Mouse (Mus musculus) liver, embryonic 14.5 days (tissue): ENCODE data around the gene Acss2.

Source experiments
- CTCF ChIP-seq: IDR thresholded peaks from 2 replicates; pipeline ENCODE4 v1.5.1; 2016; ENCODE audit warnings: antibody characterized with exemption, low read depth, control low read depth
- EP300 ChIP-seq: IDR thresholded peaks from 2 replicates; pipeline ENCODE4 v1.6.1; 2016; ENCODE audit warnings: antibody characterized with exemption, low read depth

GRCm38 (mm10) chr2:155630153-155630552 is 112.4 kb downstream of the Acss2 start:
- TF ChIP-seq CTCF: no peak
- TF ChIP-seq EP300: no peak
